Mouse (Mus musculus): Measurements from ENCODE around the gene Gm44973.

DNA sequence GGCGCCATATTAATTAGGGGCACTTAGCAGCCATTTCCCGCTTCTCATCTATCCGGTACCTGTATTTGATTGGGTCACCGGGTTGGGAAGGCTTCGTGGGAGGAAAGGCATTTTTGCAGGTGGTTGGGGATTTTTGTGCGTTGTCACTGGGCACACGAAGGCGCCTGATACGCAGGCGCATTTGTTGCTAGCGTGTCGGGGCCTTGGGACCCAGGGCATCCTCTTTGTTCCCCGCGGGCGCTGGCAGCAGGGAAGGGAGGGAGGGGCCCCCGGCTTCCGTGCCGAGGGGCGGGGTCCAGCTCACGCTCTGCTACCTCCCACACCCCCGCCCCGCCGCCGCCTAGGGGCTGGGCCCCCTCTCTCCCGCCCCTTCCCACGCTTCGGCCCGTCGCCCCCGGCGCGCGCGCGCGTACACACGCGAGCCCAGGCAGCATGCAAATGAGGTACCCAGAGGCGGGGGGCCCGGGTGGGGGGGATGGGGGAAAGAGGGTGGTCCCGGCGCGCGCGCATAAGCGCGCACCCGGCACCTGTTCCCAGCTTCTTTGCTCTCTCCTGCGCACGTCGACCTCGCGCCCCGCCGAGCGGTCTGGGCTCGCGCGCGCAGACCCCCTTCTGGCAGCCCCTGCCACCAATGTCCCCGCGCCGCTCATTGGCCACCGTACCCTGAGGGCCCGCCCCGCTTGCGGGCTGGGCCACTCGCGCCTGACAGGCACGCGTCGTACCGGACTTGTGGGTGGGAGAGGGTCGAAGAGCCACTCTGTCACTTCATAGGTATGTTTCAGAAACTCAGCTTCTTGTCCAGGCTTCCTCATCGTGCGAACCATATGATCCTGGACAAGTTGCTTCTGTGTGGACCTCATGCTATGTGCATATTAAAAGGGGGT is at the start of gene Gm44973:
- TF ChIP-seq EP300 (optimal IDR thresholded peaks at IDR 0.05): peak; percentile 32
- TF ChIP-seq CTCF (IDR thresholded peaks at IDR 0.05; ENCODE audit: low read depth): no peak; the same call in 1 of the 2 replicates
